Mouse (Mus musculus) embryonic facial prominence, embryonic 15.5 days (tissue): ENCODE measurements around the gene Apip. TPM values are rescaled to one million over a fixed set of nuclear protein-coding genes. Genes with fewer than 3 reads are reported as not detected.

Source experiments
- ATAC-seq: fragments of 200-750 bp; cut with Nextera tagmentation; 2 replicates; pipeline ENCODE4 v1.8.0; 2017; ENCODE audit warnings: low read depth, moderate TSS enrichment; ENCODE audit not compliant: insufficient number of reproducible peaks, low FRiP score, low TSS enrichment
- H3K27ac ChIP-seq: fragments of 300-500 bp; sonication (generic); replicated peaks from 2 replicates; pipeline ENCODE4 v1.5.1; 2015; ENCODE audit warnings: mild to moderate bottlenecking, inconsistent platforms
- H3K27me3 ChIP-seq: fragments of 300-500 bp; sonication (generic); 2 replicates; pipeline ENCODE4 v1.6.1; 2015; ENCODE audit warnings: inconsistent platforms
- H3K36me3 ChIP-seq: fragments of 300-500 bp; sonication (generic); 2 replicates; pipeline ENCODE4 v1.6.1; 2015; ENCODE audit warnings: mild to moderate bottlenecking, inconsistent platforms
- H3K4me1 ChIP-seq: fragments of 300-500 bp; sonication (generic); 2 replicates; pipeline ENCODE4 v1.6.1; 2015; ENCODE audit warnings: inconsistent platforms
- H3K4me2 ChIP-seq: fragments of 300-500 bp; sonication (generic); replicated peaks from 2 replicates; pipeline ENCODE4 v1.6.1; 2015; ENCODE audit warnings: mild to moderate bottlenecking, inconsistent platforms
- H3K4me3 ChIP-seq: fragments of 300-500 bp; sonication (generic); replicated peaks from 2 replicates; pipeline ENCODE4 v1.5.1; 2015; ENCODE audit warnings: mild to moderate bottlenecking, inconsistent platforms
- H3K9ac ChIP-seq: fragments of 300-500 bp; sonication (generic); 2 replicates; pipeline ENCODE4 v1.6.1; 2015; ENCODE audit warnings: inconsistent platforms
- H3K9me3 ChIP-seq: fragments of 300-500 bp; sonication (generic); replicated peaks from 2 replicates; pipeline ENCODE4 v1.6.1; 2016; ENCODE audit warnings: inconsistent platforms
- WGBS: fragments of 180-500 bp; shearing (Covaris S2); methylation state at CpG from one replicate; pipeline ENCODE4 v1.1.7; 2015; 5-methylcytosine and 5-hydroxymethylcytosine counted together
- polyA plus RNA-seq: library from polyadenylated mRNA; unstranded; fragments of >200 nt; fragmentation: Nextera tagmentation; extraction: Ambion mirVana; gene quantifications from 2 replicates; pipeline ENCODE4 v1.2.1, GENCODE M21; 2015

Gene Apip
- polyA plus RNA-seq, result 77.3 and 81.1 TPM in 2 replicates

DNA sequence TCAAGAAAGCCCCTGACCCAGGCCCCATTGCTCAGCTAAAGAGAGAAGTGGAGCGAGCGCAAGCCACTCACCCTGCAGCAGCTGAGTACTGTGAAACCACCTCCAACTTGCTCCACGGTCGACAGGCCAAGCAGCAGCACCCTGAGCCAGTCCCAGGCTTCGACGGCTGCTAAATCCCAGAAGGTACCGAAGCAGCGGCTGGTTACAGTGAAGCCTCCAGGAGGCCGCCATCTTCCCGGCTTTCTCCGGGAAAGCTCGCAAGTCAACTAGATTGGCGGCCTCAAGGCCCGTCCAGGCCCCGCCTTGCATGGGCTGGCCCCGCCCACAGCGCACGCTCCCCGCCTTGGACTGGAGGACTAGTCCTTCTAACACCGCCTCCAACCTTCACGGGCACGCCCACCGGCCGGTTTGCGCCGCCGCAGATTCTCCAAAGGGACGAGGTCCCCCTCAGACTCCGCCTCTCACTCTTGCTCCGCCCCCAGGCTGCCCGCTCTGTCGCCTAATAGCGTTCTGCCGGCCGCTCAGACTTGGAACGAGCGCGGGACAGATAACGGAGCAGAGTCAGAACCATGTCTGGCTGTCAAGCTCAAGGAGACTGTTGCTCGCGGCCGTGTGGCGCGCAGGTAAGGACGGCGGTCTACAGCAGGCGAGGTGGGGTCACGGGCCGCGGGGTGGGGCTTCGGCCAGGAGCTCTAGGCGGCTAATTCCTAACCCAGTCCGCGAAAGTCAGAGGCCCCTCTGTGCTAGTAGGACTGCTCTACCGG is at the start of gene Apip, which contains the start of gene Pdhx:
Apip (plus strand) TSS at position 457 of the 764 bp plus-strand sequence.
Pdhx (minus strand) TSS at position 295 of the 764 bp plus-strand sequence.
- Histone ChIP-seq H3K4me3 (peak within 1 kb of the TSS; percentile 90), H3K9ac (peak within 1 kb of the TSS; percentile 74), H3K9me3 (no peaks in the 10 kb centered on the region), H3K27me3 (no peaks in the 10 kb centered on the region), H3K4me2 (peak within 1 kb of the TSS; percentile 60), H3K27ac (peak within 1 kb of the TSS; percentile 86), H3K4me1 (peaks cover 14% of the 10 kb centered on the region), H3K36me3 (no peaks in the 10 kb centered on the region)
- WGBS, result under 1% methylated on average over 55 of the region's 55 CpGs
- peak; percentile 100 for ATAC-seq

DNA sequence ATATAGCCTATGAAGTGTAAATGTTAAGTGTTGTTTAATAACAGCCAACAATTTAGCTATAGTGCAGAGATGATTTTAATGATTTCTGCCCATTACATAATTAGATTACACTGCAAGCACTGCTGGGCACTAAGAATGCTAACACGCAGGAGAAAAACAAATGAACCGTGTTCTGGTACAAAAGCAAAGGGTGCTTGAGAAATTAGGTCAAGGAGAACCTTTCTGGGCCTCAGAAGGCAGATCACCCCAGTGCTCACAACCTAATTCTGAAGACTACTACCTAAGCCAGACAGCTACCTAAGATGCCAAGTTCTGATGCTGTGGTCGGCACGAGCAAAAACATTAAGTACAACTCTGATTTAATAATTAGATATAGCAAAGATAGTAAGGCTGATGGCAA is 35.6 kb upstream of the Apip start:
- Histone ChIP-seq H3K4me2 (no peak overlapping the region), H3K4me3 (no peak overlapping the region), H3K27me3 (no peaks in the 10 kb centered on the region), H3K9me3 (no peaks in the 10 kb centered on the region), H3K27ac (no peak overlapping the region), H3K4me1 (no peaks in the 10 kb centered on the region), H3K36me3 (peaks cover 15% of the 10 kb centered on the region; the same call in 1 of the 2 replicates), H3K9ac (no peak overlapping the region)
- no peak for ATAC-seq
- 88% methylated on average over 4 of the region's 4 CpGs for WGBS

DNA sequence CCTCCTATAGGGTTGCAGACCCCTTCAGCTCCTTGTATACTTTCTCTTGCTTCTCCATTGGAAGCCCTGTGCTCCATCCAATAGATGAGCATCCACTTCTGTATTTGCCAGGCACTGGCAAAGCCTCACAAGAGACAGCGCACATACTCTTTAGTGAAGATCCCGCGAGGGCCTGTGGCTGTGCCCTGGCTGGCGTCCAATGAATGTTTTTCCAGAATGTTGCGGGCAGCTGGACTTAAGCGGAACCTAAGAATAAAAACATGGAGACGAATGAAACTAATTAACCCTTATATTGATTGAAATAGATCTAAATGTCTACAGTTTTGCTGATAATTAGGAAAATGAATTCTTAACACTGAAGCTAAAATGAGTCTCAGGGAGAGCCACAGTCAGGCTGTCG is 32.6 kb upstream of the Apip start:
- H3K4me2 ChIP-seq, result no peak overlapping the region
- no peaks in the 10 kb centered on the region for H3K27me3 ChIP-seq
- ATAC-seq, result no peak
- no peak overlapping the region for H3K27ac ChIP-seq
- no peak overlapping the region for H3K4me3 ChIP-seq
- H3K36me3 ChIP-seq, result peaks cover 13% of the 10 kb centered on the region; the same call in 1 of the 2 replicates
- no peak overlapping the region for H3K9ac ChIP-seq
- no peaks in the 10 kb centered on the region for H3K4me1 ChIP-seq
- WGBS, result 61% methylated on average over 8 of the region's 8 CpGs
- no peaks in the 10 kb centered on the region for H3K9me3 ChIP-seq

DNA sequence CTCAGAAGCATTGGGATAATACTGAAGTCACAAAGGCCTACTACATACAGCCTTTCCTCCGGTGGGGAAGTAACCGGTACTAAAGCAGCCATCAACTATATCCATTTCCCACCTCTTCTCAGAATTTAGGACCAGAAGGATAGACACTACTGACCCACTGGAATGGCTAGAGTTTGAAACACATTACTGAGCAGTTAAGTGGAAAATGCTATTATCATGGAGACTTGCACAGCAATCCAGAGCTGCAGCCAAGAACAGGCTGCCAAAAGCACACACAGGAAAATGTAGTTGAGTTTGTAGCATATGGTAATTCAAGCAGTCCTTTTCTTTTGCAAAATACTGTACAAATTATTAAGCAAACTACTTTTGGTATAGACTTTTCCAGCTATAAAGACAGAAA is 28.2 kb upstream of the Apip start:
- 79% methylated on average over 2 of the region's 2 CpGs for WGBS
- Histone ChIP-seq H3K27me3 (no peaks in the 10 kb centered on the region), H3K4me1 (peaks cover under 1% of the 10 kb centered on the region; the same call in 1 of the 2 replicates), H3K36me3 (no peaks in the 10 kb centered on the region), H3K4me3 (no peak overlapping the region), H3K27ac (no peak overlapping the region), H3K4me2 (no peak overlapping the region), H3K9me3 (no peaks in the 10 kb centered on the region), H3K9ac (no peak overlapping the region)
- no peak for ATAC-seq

DNA sequence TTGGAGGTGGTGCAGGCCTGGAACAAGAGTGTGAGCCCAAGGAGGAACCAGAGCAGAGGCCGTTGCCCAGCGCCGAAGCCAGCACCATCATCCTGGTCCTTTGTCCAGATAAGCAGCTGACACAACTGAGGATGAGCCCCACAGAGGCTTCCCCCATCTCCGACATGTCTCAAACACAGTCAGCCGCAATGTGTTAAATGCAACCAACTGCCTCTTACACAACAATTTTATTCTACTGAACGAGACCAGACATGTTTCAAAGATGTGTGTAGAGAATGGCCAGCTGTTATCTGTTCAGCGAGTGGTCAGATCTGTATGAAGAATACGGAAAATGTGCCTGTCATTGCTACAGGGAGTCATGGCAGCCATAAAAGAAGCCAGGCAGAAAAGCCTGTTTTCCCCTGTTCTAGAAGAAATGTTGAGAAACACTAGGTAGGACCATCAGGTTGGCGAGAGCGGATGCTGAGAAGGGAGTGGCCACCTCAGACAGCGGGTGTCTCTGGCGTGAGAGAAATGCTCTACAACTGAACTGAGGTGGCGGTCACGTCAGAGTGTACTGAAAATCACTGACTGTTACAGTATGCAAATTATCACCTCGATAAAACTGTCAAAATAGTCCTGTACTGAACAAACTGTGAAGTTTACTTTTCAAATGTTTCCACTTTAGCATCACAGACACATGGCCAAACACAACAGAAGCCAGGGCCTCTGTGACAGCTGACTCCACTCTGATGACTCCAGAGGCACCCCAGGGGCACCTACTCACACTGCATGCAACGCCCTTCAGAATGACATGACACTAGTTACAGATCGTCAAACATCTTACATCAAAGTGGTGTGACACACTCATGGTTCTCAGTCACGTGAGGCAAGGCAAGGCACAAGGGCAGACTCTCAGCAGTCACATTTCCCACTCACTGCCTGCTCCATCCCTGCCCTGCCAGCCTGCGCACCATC is 21.3 kb upstream of the Apip start:
- Histone ChIP-seq H3K4me1 (peaks cover 3% of the 10 kb centered on the region; the same call in 1 of the 2 replicates), H3K4me2 (no peak overlapping the region), H3K9me3 (no peaks in the 10 kb centered on the region), H3K4me3 (no peak overlapping the region), H3K27ac (no peak overlapping the region), H3K9ac (no peak overlapping the region), H3K27me3 (no peaks in the 10 kb centered on the region), H3K36me3 (no peaks in the 10 kb centered on the region)
- 83% methylated on average over 19 of the region's 19 CpGs for WGBS
- ATAC-seq, result no peak

DNA sequence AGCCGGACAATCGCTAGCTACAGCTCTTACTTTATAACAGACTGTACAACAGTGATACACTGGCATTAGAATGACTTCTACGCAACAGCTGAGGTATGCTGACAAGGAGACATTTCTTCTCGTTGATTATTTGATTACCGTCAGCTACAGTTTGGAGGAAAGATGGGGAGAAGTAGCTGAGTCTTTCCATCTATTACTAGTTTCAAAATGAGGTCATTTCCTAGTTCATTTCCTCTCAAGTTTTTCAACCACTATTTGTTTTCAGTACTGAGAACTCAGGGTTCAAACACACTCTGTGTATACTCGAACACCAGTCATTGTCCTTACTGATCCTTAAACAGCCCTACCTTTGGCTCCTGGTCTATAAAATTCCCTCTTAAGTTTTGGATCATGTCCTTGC is 17.7 kb upstream of the Apip start:
- Histone ChIP-seq H3K4me1 (no peaks in the 10 kb centered on the region), H3K4me2 (no peak overlapping the region), H3K4me3 (no peak overlapping the region), H3K27ac (no peak overlapping the region), H3K9ac (no peak overlapping the region), H3K9me3 (no peaks in the 10 kb centered on the region), H3K36me3 (no peaks in the 10 kb centered on the region), H3K27me3 (no peaks in the 10 kb centered on the region)
- 88% methylated on average over 6 of the region's 6 CpGs for WGBS
- ATAC-seq, result no peak

DNA sequence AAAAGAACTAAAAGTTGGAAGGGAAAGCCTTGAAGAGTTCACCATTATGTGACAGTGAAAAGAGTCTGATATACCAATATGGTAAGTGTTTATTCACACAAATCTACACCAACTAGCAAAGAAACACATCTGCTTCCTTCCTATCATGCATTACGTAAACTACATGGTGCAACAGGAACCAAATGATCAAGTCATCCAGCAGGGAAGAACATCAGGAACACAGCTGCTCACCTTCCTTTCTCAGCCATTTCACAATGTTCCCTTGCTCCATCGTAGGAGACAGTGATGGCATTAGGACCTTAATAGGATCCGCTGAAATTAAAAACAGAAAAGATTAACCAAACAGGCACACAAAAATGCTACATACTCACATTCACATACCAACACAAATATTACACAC is 15.2 kb upstream of the Apip start:
- Histone ChIP-seq H3K9ac (no peak overlapping the region), H3K4me1 (0 out of 2 replicates have a peak, but pooled peaks cover 5% of the 10 kb centered on the region), H3K4me3 (no peak overlapping the region), H3K27ac (no peak overlapping the region), H3K4me2 (no peak overlapping the region), H3K9me3 (no peaks in the 10 kb centered on the region), H3K36me3 (no peaks in the 10 kb centered on the region), H3K27me3 (no peaks in the 10 kb centered on the region)
- 82% methylated on average over 3 of the region's 3 CpGs for WGBS
- ATAC-seq, result no peak

DNA sequence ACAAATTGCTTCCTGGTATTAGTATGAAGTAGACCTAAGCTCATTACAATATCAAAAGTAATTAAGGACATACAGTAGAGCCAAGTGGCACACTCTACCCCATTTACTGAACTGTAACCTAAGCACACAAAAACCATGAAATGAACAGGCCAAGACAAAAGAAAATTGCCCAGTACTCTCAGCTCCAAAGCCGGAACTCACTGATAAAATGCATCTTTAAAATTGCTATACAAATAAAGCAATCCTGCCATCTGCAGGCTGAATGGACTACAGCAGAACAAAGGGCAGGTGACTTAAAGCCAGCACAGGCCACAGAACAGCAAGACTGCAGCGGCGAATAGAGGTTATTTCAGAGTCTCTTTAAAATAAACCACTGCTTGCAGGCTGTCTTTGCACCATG is 10.6 kb upstream of the Apip start:
- no peak overlapping the region for H3K4me2 ChIP-seq
- no peak for ATAC-seq
- 39% methylated on average over 3 of the region's 3 CpGs for WGBS
- no peak overlapping the region for H3K27ac ChIP-seq
- no peaks in the 10 kb centered on the region for H3K27me3 ChIP-seq
- H3K9ac ChIP-seq, result no peak overlapping the region
- no peaks in the 10 kb centered on the region for H3K9me3 ChIP-seq
- no peaks in the 10 kb centered on the region for H3K36me3 ChIP-seq
- H3K4me1 ChIP-seq, result 0 out of 2 replicates have a peak, but pooled peaks cover 5% of the 10 kb centered on the region
- no peak overlapping the region for H3K4me3 ChIP-seq

DNA sequence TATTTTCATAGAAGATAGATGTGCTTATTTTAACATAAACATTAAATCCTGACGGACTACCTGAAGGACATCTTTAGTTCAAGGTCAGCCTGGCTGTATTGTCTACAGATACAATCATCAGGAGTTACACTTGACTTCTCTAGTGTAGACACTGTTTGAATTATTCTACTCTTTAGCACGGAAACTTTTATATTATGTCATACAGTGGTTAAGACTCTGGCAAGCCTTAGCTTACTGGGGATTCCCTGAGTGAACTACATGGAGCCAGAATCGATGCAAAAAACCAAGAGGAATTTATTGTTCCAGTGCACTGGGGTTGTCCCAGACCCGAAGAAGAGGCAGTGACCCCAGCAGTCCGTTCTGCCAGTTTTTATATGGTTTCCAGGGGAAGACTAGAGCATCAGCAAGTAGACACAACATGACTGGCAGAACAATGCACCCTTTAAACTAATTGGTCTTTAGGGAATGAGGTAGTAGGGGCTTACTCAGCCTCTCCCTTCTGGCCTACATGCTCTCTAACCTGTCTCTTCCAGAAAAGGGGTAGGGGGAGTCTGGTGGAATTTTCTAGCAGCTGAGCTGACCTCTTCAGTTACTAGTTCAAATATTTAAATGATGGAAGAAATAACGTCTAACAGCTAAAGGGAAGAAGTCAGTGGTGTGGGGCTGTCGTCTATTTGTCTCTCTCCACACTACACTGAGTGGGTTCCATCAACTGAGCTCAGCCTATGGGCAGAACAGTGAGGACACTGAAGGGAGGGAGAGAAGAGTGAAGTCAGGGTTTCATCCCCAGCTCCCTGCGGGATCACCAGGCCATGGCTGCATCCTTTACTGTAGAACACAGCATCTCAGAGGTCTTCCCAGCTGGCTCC is 6.6 kb upstream of the Apip start:
- H3K9me3 ChIP-seq, result no peaks in the 10 kb centered on the region
- H3K4me1 ChIP-seq, result peaks cover 12% of the 10 kb centered on the region
- no peaks in the 10 kb centered on the region for H3K36me3 ChIP-seq
- no peaks in the 10 kb centered on the region for H3K27me3 ChIP-seq
- no peak overlapping the region for H3K4me2 ChIP-seq
- H3K4me3 ChIP-seq, result no peak overlapping the region
- no peak for ATAC-seq
- no peak overlapping the region for H3K9ac ChIP-seq
- no peak overlapping the region for H3K27ac ChIP-seq
- 76% methylated on average over 8 of the region's 8 CpGs for WGBS

DNA sequence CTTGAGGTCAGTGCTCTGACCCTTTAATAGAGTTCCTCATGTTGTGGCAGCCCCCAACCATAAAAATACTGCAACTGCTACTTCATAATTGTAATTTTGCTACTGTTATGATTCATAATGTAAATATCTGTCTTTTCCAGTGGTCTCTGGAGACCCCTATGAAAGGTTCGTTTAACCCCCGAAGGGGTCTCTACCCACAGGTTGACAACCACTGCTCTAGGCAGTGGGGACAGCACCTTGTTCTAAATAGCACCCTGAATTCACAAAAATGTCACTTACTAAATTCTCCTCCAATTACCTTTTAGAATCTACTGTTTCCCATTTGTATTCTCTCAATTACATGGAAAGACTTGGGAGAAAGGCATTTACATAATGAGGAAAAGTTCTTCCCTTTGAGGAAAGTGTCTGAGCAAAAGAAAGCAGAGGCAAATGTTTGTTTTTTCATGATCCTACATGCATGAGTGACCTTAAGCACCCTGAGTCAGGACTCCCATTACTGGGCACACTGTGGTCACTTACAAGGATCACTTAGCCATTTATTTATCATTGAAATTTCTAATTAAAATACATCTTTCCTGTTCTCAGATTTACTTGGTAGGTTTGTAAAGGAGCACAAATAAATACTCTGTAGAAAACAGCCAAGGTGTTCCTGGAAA is 5.8 kb upstream of the Apip start:
- H3K27ac ChIP-seq, result no peak overlapping the region
- H3K27me3 ChIP-seq, result no peaks in the 10 kb centered on the region
- H3K4me3 ChIP-seq, result no peak overlapping the region
- H3K4me1 ChIP-seq, result peaks cover 18% of the 10 kb centered on the region
- ATAC-seq, result no peak
- no peak overlapping the region for H3K9ac ChIP-seq
- 98% methylated on average over 2 of the region's 2 CpGs for WGBS
- H3K36me3 ChIP-seq, result no peaks in the 10 kb centered on the region
- no peaks in the 10 kb centered on the region for H3K9me3 ChIP-seq
- H3K4me2 ChIP-seq, result no peak overlapping the region
